Mouse (Mus musculus): ENCODE measurements around the gene Slc12a4. TPM values are rescaled to one million over a fixed set of nuclear protein-coding genes. Genes with fewer than 3 reads are reported as not detected.

Slc12a4 gene
- polyA plus RNA-seq (2012; ENCODE audit: low replicate concordance): 28.3 and 35.5 TPM in 2 replicates

GRCm38 (mm10) chr8:105965905-105966341 is at the start of gene Slc12a4:
TSS of gene Slc12a4 (minus strand) at chr8:105966097.

GRCm38 (mm10) chr8:106011643-106011986 is 45.7 kb upstream of the Slc12a4 start, which contains the start of gene Ddx28:
TSS of gene Ddx28 (minus strand) at chr8:106011882.

DNA sequence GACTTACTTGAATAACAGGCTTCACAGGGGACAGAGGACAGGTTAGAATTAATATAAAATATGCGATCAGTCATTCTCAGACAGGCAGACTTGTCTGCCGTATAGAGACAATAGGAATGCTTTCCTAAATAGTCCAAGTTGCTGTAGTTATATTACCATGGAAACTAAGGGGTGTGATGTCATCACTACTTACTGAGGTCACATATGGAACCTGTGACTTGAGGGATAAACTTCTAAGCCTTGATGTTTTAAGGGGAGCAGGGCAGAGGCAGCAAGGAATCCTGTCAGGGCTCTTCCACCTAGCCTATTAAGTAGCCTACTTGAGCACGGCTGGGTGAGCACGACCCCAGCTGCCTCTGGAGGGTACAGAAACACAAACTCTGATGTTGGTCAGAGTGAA is 40.0 kb upstream of the Slc12a4 start, which contains the start of gene Dpep2nb:
TSS of gene Dpep2nb (minus strand) at position 101 of the 400 bp plus-strand sequence.

DNA sequence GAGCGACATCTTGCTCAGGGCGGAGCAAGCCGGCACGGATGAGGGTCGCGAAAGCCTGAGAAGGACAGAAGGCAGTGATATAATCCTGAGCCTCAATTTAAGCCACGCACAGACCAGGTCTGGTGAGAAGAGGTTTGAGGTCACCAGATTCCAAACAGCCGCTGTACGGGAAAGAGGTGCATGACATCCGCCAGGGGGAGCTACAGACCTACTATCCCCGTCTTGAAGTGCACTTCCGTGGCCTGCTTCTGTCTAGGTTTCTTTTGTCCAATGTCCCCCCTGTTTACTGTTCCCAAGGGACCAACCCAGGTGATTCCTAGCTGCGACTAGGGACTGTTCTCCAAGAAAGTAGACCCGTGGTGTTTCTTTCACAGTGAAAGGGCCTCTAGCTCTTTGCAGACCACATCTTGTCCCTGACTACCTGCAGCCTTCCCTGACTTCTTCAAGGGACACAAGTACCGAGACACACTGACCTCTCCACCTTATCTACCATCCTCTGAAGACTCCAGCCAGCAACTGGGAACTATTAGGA is 25.0 kb upstream of the Slc12a4 start, which contains the start of gene Dus2:
TSS of gene Dus2 (plus strand) at position 482 of the 532 bp plus-strand sequence.

GRCm38 (mm10) chr8:105979325-105979724 is 13.4 kb upstream of the Slc12a4 start, which contains the start of gene Dpep3:
TSS of gene Dpep3 (minus strand) at chr8:105979429.

GRCm38 (mm10) chr8:105943321-105943739 is 22.6 kb downstream of the Slc12a4 start, which contains the start of gene Lcat:
TSS of gene Lcat (minus strand) at chr8:105943382.

DNA sequence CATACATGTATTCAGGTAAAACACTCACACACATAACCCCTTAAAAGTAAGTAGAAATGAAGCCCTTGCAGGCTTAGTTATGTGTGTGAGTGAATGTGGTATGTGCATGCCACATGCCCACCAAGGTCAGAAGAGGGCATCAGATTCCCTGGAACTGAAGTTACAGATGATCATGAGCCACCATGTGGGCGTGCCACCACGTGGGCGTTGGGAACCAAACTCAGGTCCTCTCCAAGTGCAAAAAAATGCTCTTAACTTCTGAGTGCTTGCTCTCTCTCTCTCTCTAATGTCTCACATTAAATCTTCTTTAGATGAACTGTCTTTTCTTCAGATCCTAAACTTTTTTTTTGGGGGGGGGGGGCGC is 27.6 kb downstream of the Slc12a4 start, which contains the start of gene Psmb10:
TSS of gene Psmb10 (minus strand) at position 139 of the 364 bp plus-strand sequence.

GRCm38 (mm10) chr8:105933762-105934161 is 32.1 kb downstream of the Slc12a4 start, which contains the start of gene Ctrl:
TSS of gene Ctrl (minus strand) at chr8:105933862.

GRCm38 (mm10) chr8:105900180-105900940 is 65.5 kb downstream of the Slc12a4 start, which contains the start of gene Pskh1:
TSS of gene Pskh1 (plus strand) at chr8:105900441.

Other genes with a start within 250 kb of the Slc12a4 start
- gene Gfod2, start 207.4 kb downstream of the Slc12a4 start, polyA plus RNA-seq (2012; ENCODE audit: low replicate concordance): 4.4 and 7.9 TPM in 2 replicates
- gene Ranbp10, start 138.7 kb downstream of the Slc12a4 start, polyA plus RNA-seq (2012; ENCODE audit: low replicate concordance): 43.5 and 111 TPM in 2 replicates
- gene Tsnaxip1, start 138.4 kb downstream of the Slc12a4 start, polyA plus RNA-seq (2012; ENCODE audit: low replicate concordance): not detected in 2 replicates
- 14.1 and 23.1 TPM in 2 replicates for gene Cenpt, start 112.8 kb downstream of the Slc12a4 start, polyA plus RNA-seq (2012; ENCODE audit: low replicate concordance)
- 18.1 and 52.4 TPM in 2 replicates for gene Thap11, start 111.0 kb downstream of the Slc12a4 start, polyA plus RNA-seq (2012; ENCODE audit: low replicate concordance)
- 81.1 and 133 TPM in 2 replicates for gene Nutf2, start 105.5 kb downstream of the Slc12a4 start, polyA plus RNA-seq (2012; ENCODE audit: low replicate concordance)
- gene Edc4, start 85.2 kb downstream of the Slc12a4 start, polyA plus RNA-seq (2012; ENCODE audit: low replicate concordance): 14.8 and 34.3 TPM in 2 replicates
- gene Nrn1l, start 72.5 kb downstream of the Slc12a4 start, polyA plus RNA-seq (2012; ENCODE audit: low replicate concordance): 3.1 and 7.0 TPM in 2 replicates
- 4.1 and 19.3 TPM in 2 replicates for gene Pskh1, start 65.7 kb downstream of the Slc12a4 start, polyA plus RNA-seq (2012; ENCODE audit: low replicate concordance)
- 0.21 and 1.7 TPM in 2 replicates for gene Ctrl, start 32.2 kb downstream of the Slc12a4 start, polyA plus RNA-seq (2012; ENCODE audit: low replicate concordance)
- gene Psmb10, start 27.7 kb downstream of the Slc12a4 start, polyA plus RNA-seq (2012; ENCODE audit: low replicate concordance): 109 and 171 TPM in 2 replicates
- 1.2 and 4.9 TPM in 2 replicates for gene Lcat, start 22.7 kb downstream of the Slc12a4 start, polyA plus RNA-seq (2012; ENCODE audit: low replicate concordance)
- gene Dpep3, start 13.3 kb upstream of the Slc12a4 start, polyA plus RNA-seq (2012; ENCODE audit: low replicate concordance): not detected in 2 replicates
- gene Dus2, start 25.2 kb upstream of the Slc12a4 start, polyA plus RNA-seq (2012; ENCODE audit: low replicate concordance): 2.9 and 6.0 TPM in 2 replicates
- not detected in 2 replicates for gene Dpep2nb, start 39.9 kb upstream of the Slc12a4 start, polyA plus RNA-seq (2012; ENCODE audit: low replicate concordance)
- 20.3 and 22.1 TPM in 2 replicates for gene Ddx28, start 45.8 kb upstream of the Slc12a4 start, polyA plus RNA-seq (2012; ENCODE audit: low replicate concordance)
- 11.8 and 20.8 TPM in 2 replicates for gene Nfatc3, start 92.7 kb upstream of the Slc12a4 start, polyA plus RNA-seq (2012; ENCODE audit: low replicate concordance)
- 0.09 TPM in 1 of 2 replicates, not detected in the other for gene Esrp2, start 170.9 kb upstream of the Slc12a4 start, polyA plus RNA-seq (2012; ENCODE audit: low replicate concordance)
- 9.8 and 15.4 TPM in 2 replicates for gene Pla2g15, start 184.3 kb upstream of the Slc12a4 start, polyA plus RNA-seq (2012; ENCODE audit: low replicate concordance)
- 0.93 and 1.3 TPM in 2 replicates for gene Slc7a6, start 202.8 kb upstream of the Slc12a4 start, polyA plus RNA-seq (2012; ENCODE audit: low replicate concordance)
- gene Slc7a6os, start 244.8 kb upstream of the Slc12a4 start, polyA plus RNA-seq (2012; ENCODE audit: low replicate concordance): 13.4 and 14.1 TPM in 2 replicates
- gene Prmt7, start 244.8 kb upstream of the Slc12a4 start, polyA plus RNA-seq (2012; ENCODE audit: low replicate concordance): 3.3 and 44.3 TPM in 2 replicates

Measured in leukemia stem cell, adult 10-12 weeks (primary cell).